Mouse (Mus musculus) cerebellum, adult 11 months (tissue): ENCODE measurements around the gene Cdkl3.

Experiments
- DNase-seq: peaks from one replicate; pipeline ENCODE4 v3.0.0; 2022

The Cdkl3 gene

DNA sequence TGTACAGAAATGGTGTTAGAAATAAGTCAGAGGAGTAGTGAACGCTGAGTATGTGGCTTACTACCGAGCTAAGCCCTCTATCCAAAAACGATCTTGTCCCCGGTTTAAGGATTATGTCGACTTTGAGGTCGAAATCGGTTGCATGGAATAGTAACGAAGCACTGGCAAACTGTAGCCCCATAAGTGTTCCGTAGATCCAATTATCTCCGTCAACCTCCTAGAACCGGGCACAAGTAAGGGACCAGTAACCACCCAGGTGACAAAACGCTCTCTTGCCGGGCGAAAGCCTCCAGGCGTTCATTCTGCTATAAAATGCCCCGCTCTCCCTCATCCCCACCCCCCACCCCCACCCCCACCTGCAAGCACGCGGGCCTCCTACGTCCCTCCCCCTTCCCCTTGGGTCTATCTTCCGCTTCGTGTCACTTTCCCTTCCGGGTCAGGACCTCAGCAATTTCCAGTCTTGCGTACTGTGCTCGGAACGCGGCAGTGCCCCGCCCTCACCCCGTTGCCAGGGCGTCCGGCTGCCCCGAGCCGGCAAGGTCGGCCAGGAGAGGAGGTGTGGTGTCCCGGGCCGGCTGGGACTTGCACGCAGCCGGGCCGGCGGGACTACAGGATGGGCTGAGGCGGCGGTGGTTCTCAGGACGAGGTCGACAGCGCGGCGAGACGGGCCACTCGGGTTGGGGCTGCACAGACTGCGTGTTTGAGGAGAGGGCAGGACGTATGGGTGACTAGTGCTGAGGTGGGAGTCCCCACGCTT, at the start of gene Cdkl3:
Cdkl3 (plus strand) TSS at position 450 of the 757 bp plus-strand sequence.
- peak; percentile 86 for DNase-seq

DNA sequence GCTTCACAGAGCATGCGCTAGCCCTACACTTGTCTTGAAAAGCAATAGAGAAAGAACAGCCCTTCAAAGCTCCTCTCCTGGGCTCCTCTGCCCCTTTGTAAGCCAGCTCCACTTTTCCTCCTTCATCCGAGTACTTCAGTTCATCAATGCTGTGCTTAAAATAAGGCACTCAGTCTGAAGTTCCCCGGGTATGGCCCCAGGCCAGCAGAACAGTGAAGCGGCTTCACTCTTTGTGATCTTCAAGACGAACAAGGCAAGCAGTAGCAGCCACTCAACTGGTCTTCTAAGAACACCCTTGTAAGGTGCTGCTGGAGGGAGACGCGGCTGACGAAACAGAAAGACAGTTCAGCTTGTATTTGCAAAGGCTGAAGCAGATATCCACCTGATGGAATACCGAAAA, 47.9 kb upstream of the Cdkl3 start:
- no peak for DNase-seq

DNA sequence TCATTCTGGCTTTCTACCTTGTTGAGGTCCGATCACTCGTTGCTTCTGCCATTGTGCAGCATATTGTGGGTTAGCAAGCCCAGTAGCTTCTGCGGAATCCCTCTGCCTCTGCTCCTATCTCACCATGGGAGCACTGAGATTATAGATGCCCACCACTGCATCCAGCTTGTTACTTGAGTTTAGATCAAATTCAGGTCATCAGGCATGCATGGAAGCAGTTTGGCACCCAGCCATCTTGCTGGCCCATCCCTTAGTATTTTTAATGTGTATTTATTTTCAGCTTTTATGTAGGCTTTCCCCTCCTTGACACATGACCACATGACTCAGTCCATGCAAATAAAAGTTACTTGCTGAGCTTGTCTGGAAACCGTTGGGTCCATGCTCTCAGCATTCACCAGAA, 46.3 kb upstream of the Cdkl3 start:
- DNase-seq, result no peak

DNA sequence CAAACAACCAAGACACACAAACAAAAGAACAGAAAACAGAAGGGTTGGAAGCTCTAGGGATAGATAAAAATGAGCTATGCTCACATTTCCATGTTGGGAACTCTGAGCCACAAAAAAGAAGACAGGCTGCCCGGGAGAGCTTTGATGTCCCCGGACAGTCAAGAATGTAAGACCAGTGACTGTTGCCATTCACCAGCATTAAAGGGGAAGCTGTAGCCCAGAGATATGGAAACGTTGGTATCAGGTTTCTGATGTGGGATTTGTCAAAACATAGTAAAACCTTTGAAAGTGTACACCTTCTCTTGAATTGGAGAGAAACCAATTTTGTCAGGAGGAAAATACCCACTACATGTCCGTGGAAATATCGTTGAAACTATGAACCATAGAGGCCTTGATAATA, 44.5 kb upstream of the Cdkl3 start:
- DNase-seq, result no peak

DNA sequence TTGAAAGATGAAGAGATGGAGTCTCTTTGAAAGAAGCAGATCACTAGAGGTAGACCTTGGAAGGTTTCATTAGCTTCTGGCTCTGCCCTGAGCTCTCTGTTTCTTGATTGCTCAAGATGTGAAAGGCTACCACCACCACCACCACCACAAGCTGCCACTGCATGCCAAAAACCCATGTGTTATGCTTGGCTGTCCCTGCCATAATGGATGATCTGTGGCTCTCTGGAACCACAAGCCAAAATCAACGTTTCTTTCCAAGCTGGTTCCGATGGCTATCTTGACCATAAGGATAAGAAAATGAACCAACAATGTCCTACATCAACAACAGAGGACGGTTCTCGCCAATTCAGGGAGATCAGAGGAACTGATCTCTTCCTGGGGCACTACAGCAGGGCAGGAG, 44.0 kb upstream of the Cdkl3 start:
- DNase-seq, result no peak

DNA sequence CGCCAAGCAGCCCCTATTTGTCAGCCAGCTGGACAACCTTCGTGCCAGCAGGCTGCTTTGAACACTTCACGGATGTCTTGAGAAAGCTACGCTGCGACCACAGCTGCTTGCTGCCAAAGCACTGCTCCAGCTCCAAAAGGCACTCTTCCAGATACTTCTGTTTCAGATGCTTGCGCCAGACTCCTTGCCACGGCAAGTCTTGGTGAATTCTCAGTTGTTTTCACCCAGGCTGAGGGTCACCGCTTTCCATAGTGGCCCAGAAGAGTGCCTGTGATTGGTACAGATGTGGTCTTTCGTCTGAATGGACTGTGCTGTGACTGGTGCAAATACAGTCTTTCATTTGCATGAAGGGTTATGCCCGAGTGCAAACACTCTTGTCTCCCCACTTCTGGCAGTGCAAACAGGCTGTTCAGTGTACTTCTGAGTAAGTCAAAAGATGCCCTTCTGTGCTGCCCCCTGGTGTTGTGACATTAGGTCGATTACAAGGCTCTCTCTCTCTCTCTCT, 43.0 kb upstream of the Cdkl3 start:
- DNase-seq, result no peak

DNA sequence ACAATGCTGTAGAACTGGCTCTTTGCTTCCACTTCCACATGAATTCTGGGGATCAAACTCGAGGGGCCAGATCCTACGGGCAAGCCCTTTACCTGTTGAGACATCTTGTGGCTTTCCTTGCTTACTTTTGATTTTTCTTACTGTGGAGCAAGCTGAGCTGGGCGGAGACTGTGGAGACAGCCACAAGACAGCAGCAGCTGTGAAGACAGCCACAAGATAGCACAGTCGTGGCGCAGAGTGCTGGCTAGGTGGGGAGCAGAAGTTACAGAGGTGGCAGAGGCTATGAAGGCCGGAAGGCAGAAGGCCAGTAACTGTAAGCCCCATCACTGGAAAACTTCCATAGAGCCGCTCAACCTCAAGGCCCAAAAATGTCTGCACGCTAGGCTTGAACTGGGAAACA, 42.3 kb upstream of the Cdkl3 start:
- DNase-seq, result no peak

DNA sequence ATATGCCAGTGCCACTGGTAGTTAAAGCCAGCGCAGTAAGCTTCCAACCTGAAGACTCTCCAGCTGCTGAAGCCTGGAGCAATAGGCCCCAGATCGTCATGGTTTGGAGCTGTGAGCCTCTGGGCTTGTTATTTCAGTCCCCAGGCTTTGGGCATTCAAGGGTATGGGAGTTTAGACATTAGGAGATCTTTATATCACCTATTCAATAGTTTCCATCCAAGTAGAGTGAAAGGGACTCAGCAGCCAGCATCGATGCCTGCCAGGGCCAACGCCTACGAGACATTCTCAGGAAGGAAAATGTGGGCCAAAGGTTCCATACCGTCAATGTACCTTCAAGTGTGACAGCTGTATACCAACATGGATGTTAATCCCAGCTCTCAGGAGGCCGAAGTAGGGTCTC, 41.7 kb upstream of the Cdkl3 start:
- DNase-seq, result no peak

DNA sequence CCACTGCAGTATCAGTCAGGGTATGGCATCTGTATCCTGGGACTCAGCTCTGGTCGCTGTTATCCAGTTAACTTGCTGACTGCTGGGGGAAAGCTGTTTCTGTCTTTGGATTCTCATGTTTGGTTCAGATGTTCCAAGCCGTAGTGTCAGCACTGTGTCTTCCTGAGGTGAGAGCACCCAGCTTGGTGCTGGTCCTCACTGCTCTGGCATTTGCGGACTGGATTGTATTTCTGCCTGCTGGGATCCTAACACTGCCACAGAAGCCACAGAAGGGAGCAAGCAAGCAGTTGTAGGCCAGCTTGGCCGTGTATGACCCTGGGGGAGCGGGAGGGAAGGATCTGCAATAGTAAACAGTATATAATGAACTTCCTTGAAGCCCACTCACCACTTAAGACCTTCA, 37.4 kb upstream of the Cdkl3 start:
- no peak for DNase-seq

DNA sequence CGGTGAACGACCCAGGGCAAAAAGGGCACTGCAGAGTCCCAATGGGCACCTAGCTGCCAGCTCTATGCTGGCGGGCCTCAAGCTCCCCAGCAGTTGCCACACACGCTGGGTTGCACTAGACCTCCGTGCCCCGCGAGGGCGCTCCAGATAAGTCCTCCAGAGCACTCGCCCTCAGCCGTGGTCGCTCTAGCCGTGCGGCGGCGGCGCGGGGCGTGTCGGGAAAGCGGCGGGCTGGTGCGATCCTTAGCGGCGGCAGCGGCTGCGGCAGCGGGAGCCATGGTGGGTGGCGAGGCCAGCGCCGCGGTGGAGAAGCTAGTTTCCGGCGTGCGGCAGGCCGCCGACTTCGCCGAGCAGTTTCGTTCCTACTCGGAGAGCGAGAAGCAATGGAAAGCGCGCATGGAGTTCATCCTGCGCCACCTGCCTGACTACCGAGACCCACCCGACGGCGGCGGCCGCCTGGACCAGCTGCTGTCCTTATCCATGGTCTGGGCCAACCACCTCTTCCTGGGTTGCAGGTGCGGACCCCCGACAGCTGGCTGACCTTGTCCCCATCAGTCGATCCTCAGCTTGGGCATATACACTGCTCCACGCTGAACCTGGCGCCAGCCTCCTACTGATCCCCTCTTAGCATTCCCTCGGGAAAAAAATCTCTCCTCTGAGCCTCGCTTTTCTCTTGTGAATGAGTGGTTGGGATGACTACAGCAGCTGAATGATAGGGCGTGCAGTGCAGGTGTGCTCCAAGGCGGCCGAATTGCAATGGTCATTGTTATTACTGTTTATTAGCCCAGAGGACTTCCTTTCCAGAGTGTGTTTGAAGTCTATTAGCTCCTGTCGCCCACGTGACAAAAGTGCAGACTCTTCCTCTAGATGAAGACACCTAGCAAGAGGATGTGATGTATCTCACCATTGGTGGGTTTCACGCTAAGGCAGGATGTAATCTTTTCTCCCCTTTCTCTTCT, 36.3 kb upstream of the Cdkl3 start, which contains the start of gene Cdkn2aipnl:
Cdkn2aipnl (plus strand) TSS at position 219 of the 959 bp plus-strand sequence.
- DNase-seq, result peak; percentile 94

DNA sequence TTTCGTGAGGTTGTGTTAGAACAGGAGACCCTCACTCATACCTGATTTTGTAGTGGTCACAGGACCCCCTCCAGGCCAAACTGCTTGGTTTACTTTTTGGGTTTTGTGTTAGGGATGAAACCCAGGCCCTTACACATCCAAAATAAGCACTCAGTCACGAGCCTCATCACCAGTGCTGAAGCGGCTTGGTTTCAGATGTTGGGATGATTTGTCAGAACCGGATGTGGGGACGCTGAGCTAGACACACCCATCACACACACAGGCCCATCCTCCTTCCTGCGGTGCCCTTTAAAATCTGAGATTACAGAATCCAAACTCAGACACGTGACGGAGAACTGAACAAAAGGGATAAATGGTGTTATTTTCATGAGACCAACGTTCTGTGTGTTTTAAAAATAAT, 35.1 kb upstream of the Cdkl3 start:
- no peak for DNase-seq

DNA sequence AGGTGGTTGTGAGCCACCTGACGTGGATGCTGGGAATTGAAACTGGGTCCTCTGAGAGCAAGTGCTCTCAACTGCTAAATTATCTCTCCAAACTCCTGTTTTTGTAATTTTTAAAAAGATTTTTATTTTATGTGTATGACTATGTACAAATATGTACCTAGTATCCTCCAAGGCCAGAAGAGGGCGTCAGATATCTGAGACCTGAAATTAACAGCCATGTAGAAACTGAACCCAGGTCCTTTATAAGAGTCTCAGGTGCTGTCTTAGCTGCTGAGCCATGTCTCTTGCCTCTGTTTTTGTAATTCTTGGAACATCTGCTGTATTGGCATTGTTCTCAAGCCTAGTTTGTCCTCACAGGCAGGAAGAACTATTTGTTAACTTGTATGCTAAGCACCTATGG, 34.5 kb upstream of the Cdkl3 start:
- DNase-seq, result no peak

DNA sequence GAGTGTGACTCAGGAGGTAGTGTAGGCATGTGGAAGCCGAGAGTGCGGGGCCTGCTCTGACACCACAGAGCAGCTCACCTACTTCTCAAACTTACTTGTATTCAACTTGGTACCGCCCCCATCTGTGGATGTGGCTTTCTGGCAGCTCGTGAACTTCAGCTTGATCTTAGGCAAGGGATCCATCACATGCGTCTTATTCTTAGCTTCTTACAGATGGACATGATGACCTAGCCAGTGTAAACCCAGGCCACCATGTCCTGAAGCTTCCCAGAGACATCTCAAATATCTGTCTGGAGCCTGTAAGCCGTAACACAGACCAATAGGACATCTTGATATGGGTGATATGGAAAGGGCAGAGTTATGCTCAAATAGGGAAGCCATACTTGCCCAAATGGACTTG, 32.4 kb upstream of the Cdkl3 start:
- no peak for DNase-seq

DNA sequence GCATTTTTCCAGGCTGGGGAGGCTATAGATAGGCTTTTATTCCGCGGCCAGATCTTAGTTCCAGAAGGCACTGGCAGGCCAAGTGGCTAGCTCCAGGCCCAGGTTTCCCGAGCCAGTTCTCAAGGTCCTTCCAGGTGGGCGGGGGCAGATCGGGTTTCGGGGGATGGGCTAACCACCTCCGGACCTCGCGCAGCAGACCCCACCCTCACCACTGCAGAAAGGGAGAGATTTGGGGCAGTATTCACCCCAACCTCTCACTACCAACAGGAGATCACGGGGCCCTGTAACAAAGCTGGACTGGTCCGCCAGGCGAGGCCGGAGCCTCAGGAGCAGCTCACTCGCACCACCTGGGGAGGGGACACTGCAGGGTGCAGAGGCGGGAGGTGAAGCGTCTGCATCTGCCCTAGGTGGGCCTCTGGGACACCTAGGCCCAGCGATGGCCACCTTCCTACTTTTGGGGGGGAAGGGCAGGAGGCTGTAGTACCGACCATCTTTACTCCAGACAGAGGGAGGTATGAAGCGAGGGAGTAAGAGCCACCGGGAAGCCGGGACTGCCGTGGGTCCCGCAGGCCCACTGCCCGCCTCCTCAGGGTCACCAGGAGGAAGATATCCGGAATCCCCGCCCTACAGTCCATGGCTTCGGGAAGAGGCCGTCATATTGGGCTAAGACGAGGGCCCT, 4.3 kb upstream of the Cdkl3 start:
- DNase-seq, result peak; percentile 60

DNA sequence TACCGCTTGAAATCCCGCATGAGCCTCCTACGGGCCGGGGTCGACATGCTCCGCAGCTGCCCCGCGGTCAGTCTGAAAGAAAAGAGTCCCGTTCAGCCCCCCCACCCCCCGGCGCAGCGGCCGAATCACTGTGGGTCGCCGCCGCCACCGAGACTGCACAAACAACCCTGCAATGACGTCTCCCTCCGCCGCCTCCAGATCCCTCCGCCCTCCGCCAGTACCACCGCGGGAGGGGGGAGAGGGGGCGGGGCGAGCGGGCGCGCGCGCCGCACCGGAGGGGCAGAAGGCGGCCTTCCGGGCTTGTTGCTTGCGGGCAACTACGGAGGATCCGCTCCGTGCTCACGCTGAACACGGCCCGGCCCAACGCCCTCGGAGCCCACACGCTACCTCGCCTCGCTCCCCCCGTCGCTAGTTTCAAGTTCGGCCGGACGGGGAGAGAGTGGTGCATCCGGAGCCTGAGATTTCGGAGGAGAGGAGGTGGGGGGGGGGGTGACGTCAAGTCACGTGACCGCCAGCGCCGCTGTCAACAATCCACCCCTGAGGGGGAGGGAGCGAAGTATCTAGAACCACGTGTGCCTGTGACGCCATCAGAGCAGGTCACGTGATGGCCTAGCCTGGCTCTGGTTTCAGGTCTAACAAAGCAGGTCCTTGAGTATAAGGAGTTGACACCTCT, 3.6 kb upstream of the Cdkl3 start, which contains the start of gene Ube2b:
Ube2b (minus strand) TSS at position 473 of the 673 bp plus-strand sequence.
- DNase-seq, result peak; percentile 95

DNA sequence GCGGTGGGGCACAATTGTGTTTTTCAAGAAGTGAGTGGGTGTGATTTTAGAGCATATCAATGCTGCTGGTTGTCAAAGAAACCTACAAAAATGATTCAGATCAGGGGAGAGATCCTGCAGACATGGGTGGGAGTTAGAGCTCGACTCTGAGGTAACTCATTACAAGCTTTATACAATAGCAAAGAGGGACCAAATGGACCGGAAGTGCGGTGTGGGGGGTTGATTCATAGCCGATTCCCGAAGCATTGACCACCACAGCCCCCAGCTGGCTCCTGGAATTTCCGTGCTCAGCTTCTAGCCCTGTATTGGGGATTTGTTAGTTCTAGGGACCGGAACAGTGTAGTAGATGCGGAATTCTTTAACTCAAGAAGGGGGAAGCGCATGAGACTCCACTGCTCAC, 2.7 kb upstream of the Cdkl3 start:
- peak; percentile 28 for DNase-seq

DNA sequence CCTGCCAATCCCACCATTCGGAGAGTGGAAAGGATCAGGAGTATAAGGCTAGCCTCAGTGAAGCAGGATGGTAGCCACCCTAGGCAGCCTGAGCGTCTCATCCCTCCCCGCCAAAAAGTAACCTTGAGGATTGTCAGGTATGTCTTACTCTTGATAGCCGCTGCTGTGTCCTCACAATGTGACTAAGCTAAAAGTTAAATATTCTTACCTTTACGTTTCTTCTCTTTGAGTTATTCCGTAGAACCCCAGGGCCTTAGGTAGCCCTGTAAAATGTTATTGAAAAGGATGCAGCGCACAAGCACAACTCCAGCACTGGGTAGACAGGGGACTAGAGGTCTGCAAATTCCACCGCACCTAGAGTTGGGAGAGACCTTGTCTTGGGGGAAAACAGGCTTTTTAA, 2.2 kb upstream of the Cdkl3 start:
- DNase-seq, result peak; percentile 23

DNA sequence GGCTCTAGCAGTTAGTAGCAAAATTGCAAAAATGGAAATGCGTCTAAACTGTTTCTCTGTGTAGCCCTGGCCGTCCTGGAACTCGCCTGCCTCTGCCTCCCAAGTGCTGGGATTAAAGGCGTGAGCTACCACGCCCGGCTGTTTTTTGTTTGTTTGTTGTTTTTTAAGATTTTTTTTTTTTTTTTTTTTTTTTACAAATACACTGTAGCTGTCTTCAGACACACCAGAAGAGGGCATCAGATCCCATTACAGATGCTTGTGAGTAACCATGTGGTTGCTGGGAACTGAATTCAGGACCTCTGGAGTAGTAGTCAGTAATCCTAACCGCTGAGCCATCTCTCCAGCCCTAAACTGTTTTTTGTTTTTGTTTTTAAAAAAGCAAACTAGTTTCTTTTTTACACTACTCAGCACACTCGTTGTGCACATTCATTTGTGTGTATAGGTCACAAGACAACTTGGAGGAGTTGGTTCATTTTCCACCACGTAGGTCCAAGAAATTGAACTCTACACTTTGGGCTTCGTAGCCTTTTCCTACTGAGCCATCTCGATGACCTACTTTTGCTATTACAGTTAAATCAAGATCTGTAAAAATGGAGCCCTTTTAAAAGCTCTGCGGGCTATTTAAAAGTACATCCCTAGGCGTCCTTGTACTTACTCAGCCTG, 1.0 kb upstream of the Cdkl3 start:
- no peak for DNase-seq

DNA sequence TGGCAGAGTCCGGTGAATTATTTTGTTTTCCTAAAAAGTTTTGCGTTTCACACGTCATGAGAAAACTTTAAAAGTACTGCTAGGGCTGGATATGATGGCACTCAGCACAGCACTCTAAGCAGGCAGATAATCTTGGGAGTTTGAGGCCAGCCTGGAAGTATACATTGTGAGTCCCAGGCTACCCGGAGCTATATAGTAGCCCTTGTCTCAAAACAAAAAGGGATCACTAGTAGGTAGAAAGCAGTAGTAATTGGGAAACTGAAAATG, 583 bp upstream of the Cdkl3 start:
- DNase-seq, result no peak

DNA sequence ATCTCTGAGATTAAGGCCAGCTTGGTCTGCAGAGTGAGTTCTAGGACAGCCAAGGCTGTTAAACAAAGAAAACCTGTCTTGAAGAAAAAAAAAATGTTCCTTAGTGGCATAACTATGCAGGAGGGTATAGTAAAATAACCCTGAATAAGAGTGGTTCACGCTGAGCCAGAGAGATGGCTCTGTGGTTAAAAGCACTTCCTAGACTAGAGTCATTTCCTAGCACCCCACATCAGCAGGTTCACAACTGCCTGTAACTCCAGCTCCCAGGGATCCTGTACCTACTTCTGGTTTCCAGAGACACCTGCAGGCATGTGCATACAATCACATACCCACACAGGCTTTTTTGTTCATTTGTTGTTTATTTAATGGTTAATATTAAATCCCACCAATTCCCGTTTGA, 1.6 kb downstream of the Cdkl3 start:
- DNase-seq, result no peak

DNA sequence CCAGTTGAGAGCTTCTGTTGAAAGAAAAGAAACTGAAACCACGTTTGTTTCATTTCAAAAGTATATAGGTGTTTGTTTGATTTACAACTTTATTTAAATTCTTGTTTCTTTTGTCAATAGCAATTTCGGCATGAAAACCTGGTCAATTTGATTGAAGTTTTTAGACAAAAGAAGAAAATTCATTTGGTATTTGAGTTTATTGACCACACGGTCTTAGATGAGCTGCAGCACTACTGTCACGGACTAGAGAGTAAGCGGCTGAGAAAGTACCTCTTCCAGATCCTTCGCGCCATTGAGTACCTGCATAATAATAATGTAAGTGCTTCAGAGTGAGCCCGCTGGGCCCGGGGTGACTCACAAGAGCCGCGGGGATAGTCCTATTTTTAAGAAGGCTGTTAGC, 7.0 kb downstream of the Cdkl3 start:
- DNase-seq, result no peak

DNA sequence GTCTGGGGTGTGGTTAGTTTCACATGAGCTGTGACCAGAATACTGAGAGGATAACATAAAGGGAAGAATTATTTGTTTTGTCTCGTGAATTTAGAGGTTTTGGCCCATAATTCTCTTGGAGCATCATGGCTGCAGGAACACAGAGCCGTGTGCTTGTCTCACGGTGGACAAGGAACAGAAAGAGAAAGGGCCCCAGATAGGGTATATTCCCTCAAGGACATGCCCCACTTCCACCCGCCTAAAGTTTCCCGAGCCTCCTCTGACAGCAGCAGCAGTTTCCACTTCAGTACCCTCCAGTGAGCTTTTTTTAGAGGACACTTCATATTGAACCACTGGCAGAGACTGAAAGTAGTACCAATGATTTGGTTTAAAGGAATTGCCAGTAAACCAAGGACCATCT, 7.5 kb downstream of the Cdkl3 start:
- DNase-seq, result no peak
